Mouse (Mus musculus) inflammation-experienced regulatory T-cells, adult 6 months (primary cell): ENCODE data around the gene Slc23a3. TPM values are rescaled to one million over a fixed set of nuclear protein-coding genes. Genes with fewer than 3 reads are reported as not detected.

Source experiments
- ATAC-seq: one replicate; pipeline ENCODE4 v1.8.0; 2017
- polyA plus RNA-seq, 3 experiments: library from polyadenylated mRNA; unstranded; fragments of 100-300 nt; shearing (Covaris generic); gene quantifications; one replicate each; pipeline ENCODE4 v1.2.1; 2017

Gene Slc23a3
- polyA plus RNA-seq, result under 1 TPM in 1 of 3 experiments, not detected in 2; 0.47 TPM

- no peak for ATAC-seq
These were observed at the start of gene Slc23a3 for GRCm38 (mm10) chr1:75133421-75134207. Slc23a3 (minus strand) TSS chr1:75133890.

- ATAC-seq, result no peak
These were observed 48.5 kb upstream of the Slc23a3 start for GRCm38 (mm10) chr1:75182160-75182559.

GRCm38 (mm10) chr1:75181377-75181870 lies 47.7 kb upstream of the Slc23a3 start:
- no peak for ATAC-seq

- ATAC-seq, result no peak
These were observed 47.1 kb upstream of the Slc23a3 start for GRCm38 (mm10) chr1:75180741-75181140.

GRCm38 (mm10) chr1:75180105-75180590 lies 46.5 kb upstream of the Slc23a3 start, which contains the start of gene Abcb6:
Abcb6 (minus strand) TSS chr1:75180392.
- ATAC-seq, result peak; percentile 88

GRCm38 (mm10) chr1:75179334-75180104 lies 45.8 kb upstream of the Slc23a3 start:
- ATAC-seq, result peak; percentile 32

- peak; percentile 91 for ATAC-seq
These were observed 35.1 kb upstream of the Slc23a3 start, which contains the start of gene Zfand2b for GRCm38 (mm10) chr1:75168472-75169464. Zfand2b (plus strand) TSS chr1:75168646.

- ATAC-seq, result peak; percentile 4
These were observed 34.4 kb upstream of the Slc23a3 start for GRCm38 (mm10) chr1:75168093-75168471.

GRCm38 (mm10) chr1:75160256-75160617 lies 26.5 kb upstream of the Slc23a3 start:
- no peak for ATAC-seq

GRCm38 (mm10) chr1:75159540-75160255 lies 26.0 kb upstream of the Slc23a3 start:
- ATAC-seq, result no peak

- no peak for ATAC-seq
These were observed 25.3 kb upstream of the Slc23a3 start for GRCm38 (mm10) chr1:75158990-75159389.

- no peak for ATAC-seq
These were observed 22.1 kb upstream of the Slc23a3 start for GRCm38 (mm10) chr1:75155837-75156236.

GRCm38 (mm10) chr1:75148727-75149126 lies 15.0 kb upstream of the Slc23a3 start:
- ATAC-seq, result no peak

GRCm38 (mm10) chr1:75147411-75148135 lies 13.9 kb upstream of the Slc23a3 start:
- no peak for ATAC-seq

GRCm38 (mm10) chr1:75145589-75145988 lies 11.9 kb upstream of the Slc23a3 start:
- ATAC-seq, result no peak

- ATAC-seq, result peak; percentile 73
These were observed 8.9 kb upstream of the Slc23a3 start, which contains the start of the genes Cnppd1 and Retreg2 for GRCm38 (mm10) chr1:75142301-75143261. Cnppd1 (minus strand) TSS chr1:75142711. Retreg2 (plus strand) TSS chr1:75142778.

GRCm38 (mm10) chr1:75141486-75142190 lies 7.9 kb upstream of the Slc23a3 start:
- peak; percentile 52 for ATAC-seq

- no peak for ATAC-seq
These were observed 7.0 kb upstream of the Slc23a3 start for GRCm38 (mm10) chr1:75140601-75141190.
